Mouse (Mus musculus) midbrain, postnatal 0 days (tissue): ENCODE measurements at regions not wholly inside any gene's neighbourhood (a gene's known extent, or its start where the extent isn't known, plus 50 kb on each side); places are given as distances from the start of the nearest gene placed in this dataset.

Experiments
- ATAC-seq: fragments of 200-750 bp; cut with Nextera tagmentation; 2 replicates; pipeline ENCODE4 v1.8.0; 2017; ENCODE audit warnings: moderate number of reproducible peaks, mild to moderate bottlenecking, moderate TSS enrichment, moderate library complexity; ENCODE audit not compliant: low FRiP score
- DNase-seq: peaks from one replicate; pipeline ENCODE4 v3.0.0-alpha.2; 2015; ENCODE audit warnings: low spot score
- H3K27ac ChIP-seq: fragments of 300-500 bp; sonication (generic); 2 replicates; pipeline ENCODE4 v1.5.1; 2014; ENCODE audit warnings: low read depth, mild to moderate bottlenecking, low read length, mixed read lengths
- H3K27me3 ChIP-seq: fragments of 300-500 bp; sonication (generic); 2 replicates; pipeline ENCODE4 v1.6.1; 2014; ENCODE audit warnings: low read length, control low read depth, mixed read lengths; ENCODE audit not compliant: insufficient read depth
- H3K36me3 ChIP-seq: fragments of 300-500 bp; sonication (generic); 2 replicates; pipeline ENCODE4 v1.6.1; 2014; ENCODE audit warnings: low read length, control low read depth, mixed read lengths; ENCODE audit not compliant: insufficient read depth
- H3K4me1 ChIP-seq: fragments of 300-500 bp; sonication (generic); 2 replicates; pipeline ENCODE4 v1.6.1; 2014; ENCODE audit warnings: mild to moderate bottlenecking, control low read depth, antibody characterized with exemption, low read length, mixed read lengths; ENCODE audit not compliant: insufficient read depth
- H3K4me2 ChIP-seq: fragments of 300-500 bp; sonication (generic); 2 replicates; pipeline ENCODE4 v1.6.1; 2014; ENCODE audit warnings: low read depth, mild to moderate bottlenecking, low read length, mixed read lengths; ENCODE audit not compliant: poor library complexity, severe bottlenecking
- H3K4me3 ChIP-seq: fragments of 300-500 bp; sonication (generic); 2 replicates; pipeline ENCODE4 v1.5.1; 2014; ENCODE audit warnings: low read depth, mild to moderate bottlenecking, low read length, moderate library complexity
- H3K9ac ChIP-seq: fragments of 300-500 bp; sonication (generic); replicated peaks from 2 replicates; pipeline ENCODE4 v1.6.1; 2014; ENCODE audit warnings: mild to moderate bottlenecking, low read length, moderate library complexity, mixed read lengths; ENCODE audit not compliant: poor library complexity, severe bottlenecking
- H3K9me3 ChIP-seq: fragments of 300-500 bp; sonication (generic); 2 replicates; pipeline ENCODE4 v1.6.1; 2016; ENCODE audit warnings: low read length, control low read depth
- CTCF ChIP-seq: IDR thresholded peaks from 2 replicates; pipeline ENCODE4 v1.5.1; 2016; ENCODE audit warnings: antibody characterized with exemption, mild to moderate bottlenecking
- WGBS: fragments of 180-500 bp; shearing (Covaris S2); extraction: QIAGEN DNeasy Blood & Tissue Kit; methylation state at CpG from one replicate; pipeline ENCODE4 v1.1.7; 2014; 5-methylcytosine and 5-hydroxymethylcytosine counted together

GRCm38 (mm10) chr1:159156428-159156827 is 75.7 kb upstream of the Cop1 start:
- H3K4me2 ChIP-seq, result no peak overlapping the region
- H3K4me3 ChIP-seq, result no peak overlapping the region
- H3K9me3 ChIP-seq, result no peaks in the 10 kb centered on the region
- H3K27me3 ChIP-seq, result no peaks in the 10 kb centered on the region
- no peak overlapping the region for H3K27ac ChIP-seq
- H3K36me3 ChIP-seq, result no peaks in the 10 kb centered on the region
- 61% methylated on average over 3 of the region's 3 CpGs for WGBS
- H3K9ac ChIP-seq, result no peak overlapping the region
- no peaks in the 10 kb centered on the region for H3K4me1 ChIP-seq
- ATAC-seq (no peak), DNase-seq (no peak)
- no peak for TF ChIP-seq CTCF

GRCm38 (mm10) chr1:159160035-159160960 is 71.8 kb upstream of the Cop1 start:
- DNase-seq, result no peak
- no peaks in the 10 kb centered on the region for H3K9me3 ChIP-seq
- 84% methylated on average over 8 of the region's 8 CpGs for WGBS
- H3K9ac ChIP-seq, result no peak overlapping the region
- no peaks in the 10 kb centered on the region for H3K27me3 ChIP-seq
- no peak for ATAC-seq
- no peaks in the 10 kb centered on the region for H3K36me3 ChIP-seq
- no peak overlapping the region for H3K4me3 ChIP-seq
- no peak overlapping the region for H3K27ac ChIP-seq
- no peaks in the 10 kb centered on the region for H3K4me1 ChIP-seq
- no peak overlapping the region for H3K4me2 ChIP-seq
- no peak for TF ChIP-seq CTCF

DNA sequence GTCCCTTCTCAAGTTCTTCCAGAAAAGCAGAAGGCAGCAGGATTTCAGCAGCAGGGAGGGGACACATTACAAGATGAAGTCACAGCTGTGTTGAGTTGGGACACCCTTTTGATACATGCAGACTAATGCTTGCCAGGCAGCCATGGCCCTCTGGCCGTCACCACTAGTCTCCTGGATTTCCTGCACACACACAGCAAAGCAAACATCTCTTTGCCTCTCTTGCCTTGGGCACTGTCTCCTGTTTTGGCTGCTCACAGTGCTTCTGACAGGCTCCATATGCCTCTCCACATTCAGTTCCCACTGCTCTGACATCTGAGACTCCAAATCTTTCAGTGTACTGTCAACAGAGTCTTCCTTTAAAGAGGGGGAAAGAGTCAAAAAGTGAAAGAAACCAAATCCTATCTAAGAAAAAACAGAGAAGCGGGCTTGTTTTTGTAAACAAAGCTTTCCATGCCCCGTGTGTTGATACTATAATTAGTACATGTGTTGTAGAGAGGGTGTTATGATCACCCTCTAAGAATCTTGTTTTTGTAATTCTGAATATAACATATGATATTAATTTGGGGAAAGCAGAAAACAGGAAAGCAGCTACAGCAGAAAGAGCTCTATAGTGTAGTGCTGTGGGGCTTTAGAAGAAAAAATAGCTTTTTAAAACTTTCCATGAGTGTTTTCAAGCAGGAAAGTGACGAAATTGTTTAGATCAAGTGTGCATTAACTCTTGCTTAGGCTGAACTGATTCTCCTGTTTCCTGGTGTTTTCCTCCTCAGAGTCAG is 68.8 kb upstream of the Cop1 start:
- 63% methylated on average over 4 of the region's 4 CpGs for WGBS
- Histone ChIP-seq H3K4me2 (no peak overlapping the region), H3K27me3 (no peaks in the 10 kb centered on the region), H3K4me3 (no peak overlapping the region), H3K27ac (no peak overlapping the region), H3K36me3 (no peaks in the 10 kb centered on the region), H3K9me3 (no peaks in the 10 kb centered on the region), H3K9ac (no peak overlapping the region), H3K4me1 (no peaks in the 10 kb centered on the region)
- DNase-seq, result peak; percentile 28
- no peak for TF ChIP-seq CTCF
- no peak for ATAC-seq

GRCm38 (mm10) chr1:159182031-159182430 is 50.1 kb upstream of the Cop1 start:
- Histone ChIP-seq H3K9ac (no peak overlapping the region), H3K36me3 (no peaks in the 10 kb centered on the region), H3K4me3 (no peak overlapping the region), H3K9me3 (no peaks in the 10 kb centered on the region), H3K4me2 (no peak overlapping the region), H3K27me3 (no peaks in the 10 kb centered on the region), H3K4me1 (no peaks in the 10 kb centered on the region), H3K27ac (no peak overlapping the region)
- no peak for ATAC-seq
- DNase-seq, result no peak
- TF ChIP-seq CTCF, result no peak
